Mouse (Mus musculus): ENCODE measurements around the gene Spo11. TPM values are rescaled to one million over a fixed set of nuclear protein-coding genes. Genes with fewer than 3 reads are reported as not detected.
A peak's percentile ranks its signal among the peaks of the same experiment; 100 is the strongest.

Gene Spo11
- total and polyA plus RNA-seq, 2 experiments from 2014 or later, result 0.96 to 1.0 TPM

DNA sequence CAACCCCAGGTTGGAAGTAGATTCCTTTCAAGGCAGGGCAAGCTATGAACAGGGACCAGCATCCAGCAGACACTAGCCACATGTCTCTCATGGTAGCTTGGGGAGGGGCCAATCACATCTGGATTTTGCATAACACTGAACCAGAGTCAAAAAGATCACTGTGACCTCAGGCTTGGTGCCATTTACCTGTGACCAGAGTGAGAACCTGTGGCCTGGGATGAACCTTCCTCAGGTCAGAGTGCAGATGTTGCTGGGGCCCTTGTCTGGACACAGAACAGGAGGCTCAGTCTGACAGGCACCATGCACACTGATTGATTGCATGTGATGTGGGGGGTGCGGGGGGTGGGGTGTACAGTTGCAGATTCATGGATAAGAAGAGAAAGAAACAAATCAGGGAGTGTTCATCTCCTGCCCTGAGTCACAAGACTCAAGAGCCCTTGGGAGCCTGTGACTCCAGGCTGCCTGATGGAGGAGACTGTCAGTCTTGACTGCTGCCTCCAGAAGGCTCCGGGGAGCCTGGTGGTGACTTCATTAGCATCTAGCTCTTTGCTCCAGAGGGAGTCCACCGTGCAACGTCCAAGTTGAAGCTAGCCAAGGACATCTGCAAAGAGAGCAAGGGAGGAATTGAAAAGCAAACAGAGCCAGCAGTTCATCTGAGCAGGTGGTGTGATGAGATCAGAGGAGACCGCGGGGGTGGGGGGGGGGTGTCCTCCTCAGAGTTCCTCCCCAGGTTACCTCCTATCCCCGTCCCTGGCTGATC lies 3.5 kb upstream of the Spo11 start:
- H3K27ac ChIP-seq, result no peak overlapping the region
- no peak for TF ChIP-seq CTCF (IDR thresholded peaks at IDR 0.05; ENCODE audit: low read depth)
- H3K27me3 ChIP-seq (ENCODE audit: insufficient read depth, low read length), result no peaks in the 10 kb centered on the region
- H3K4me1 ChIP-seq (ENCODE audit: insufficient read depth, low read length), result peaks cover 8% of the 10 kb centered on the region; the same call in 1 of the 2 replicates
- WGBS, result 19% methylated on average over 7 of the region's 7 CpGs
- no peaks in the 10 kb centered on the region for H3K36me3 ChIP-seq (ENCODE audit: insufficient read depth, low read length)
- H3K9ac ChIP-seq (replicated peaks; ENCODE audit: low read length), result no peak overlapping the region
- no peak for ATAC-seq
- no peaks in the 10 kb centered on the region for H3K9me3 ChIP-seq (ENCODE audit: low read length)
- DNase-seq (ENCODE audit: low spot score), result no peak
- no peak overlapping the region for H3K4me2 ChIP-seq (ENCODE audit: low read depth, low read length)
- H3K4me3 ChIP-seq (ENCODE audit: low read length), result no peak overlapping the region

DNA sequence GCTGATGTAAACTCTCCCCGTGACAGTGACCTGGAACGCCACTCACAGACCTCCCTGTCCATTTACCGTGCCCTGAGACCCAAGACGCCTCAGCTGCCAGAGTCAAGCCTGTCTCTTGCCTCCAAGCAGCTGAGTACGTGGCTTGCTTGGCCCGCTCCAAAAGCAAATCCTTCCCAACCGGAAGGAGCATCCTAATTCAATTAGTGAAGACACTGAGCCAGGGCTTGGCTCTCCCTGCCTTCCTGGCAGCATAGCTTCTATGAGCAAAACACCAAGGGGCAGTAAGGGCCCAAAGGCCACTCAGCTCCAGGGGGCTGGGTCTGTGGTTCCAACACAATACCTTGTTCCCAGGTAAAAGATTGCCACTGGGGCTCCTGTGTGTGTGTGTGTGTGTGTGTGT lies 2.8 kb upstream of the Spo11 start:
- DNase-seq (ENCODE audit: low spot score), result peak; percentile 62
- H3K9ac ChIP-seq (replicated peaks; ENCODE audit: low read length), result no peak overlapping the region
- no peaks in the 10 kb centered on the region for H3K9me3 ChIP-seq (ENCODE audit: low read length)
- no peak overlapping the region for H3K4me2 ChIP-seq (ENCODE audit: low read depth, low read length)
- 35% methylated on average over 7 of the region's 7 CpGs for WGBS
- no peak overlapping the region for H3K27ac ChIP-seq
- no peak for TF ChIP-seq CTCF (IDR thresholded peaks at IDR 0.05; ENCODE audit: low read depth)
- no peak overlapping the region for H3K4me3 ChIP-seq (ENCODE audit: low read length)
- peaks cover 8% of the 10 kb centered on the region; the same call in 1 of the 2 replicates for H3K4me1 ChIP-seq (ENCODE audit: insufficient read depth, low read length)
- no peak for ATAC-seq
- no peaks in the 10 kb centered on the region for H3K27me3 ChIP-seq (ENCODE audit: insufficient read depth, low read length)
- H3K36me3 ChIP-seq (ENCODE audit: insufficient read depth, low read length), result no peaks in the 10 kb centered on the region

DNA sequence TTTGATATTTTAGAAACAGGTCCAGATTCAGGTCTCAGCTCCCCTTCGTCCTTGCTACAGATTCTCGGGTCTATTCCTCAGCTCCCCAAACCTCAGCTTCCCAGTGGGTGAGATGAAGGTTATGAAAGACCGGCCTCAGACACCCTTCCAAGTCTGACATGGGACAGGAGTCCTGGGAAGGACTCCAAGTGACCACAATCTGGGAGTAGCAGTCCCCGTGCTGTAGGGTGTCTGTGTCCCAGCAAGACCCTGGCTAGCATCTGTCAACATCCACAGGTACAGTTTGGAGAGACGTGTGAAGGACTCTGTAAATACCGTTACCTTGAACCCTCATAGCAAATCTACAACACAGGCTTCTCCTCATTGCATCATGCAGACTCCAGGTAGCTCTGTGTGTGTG lies 2.3 kb upstream of the Spo11 start:
- no peaks in the 10 kb centered on the region for H3K36me3 ChIP-seq (ENCODE audit: insufficient read depth, low read length)
- DNase-seq (ENCODE audit: low spot score) (no peak), ATAC-seq (no peak)
- H3K4me3 ChIP-seq (ENCODE audit: low read length), result no peak overlapping the region
- H3K9me3 ChIP-seq (ENCODE audit: low read length), result no peaks in the 10 kb centered on the region
- no peak overlapping the region for H3K27ac ChIP-seq
- WGBS, result 84% methylated on average over 6 of the region's 6 CpGs
- TF ChIP-seq CTCF (IDR thresholded peaks at IDR 0.05; ENCODE audit: low read depth), result no peak
- no peak overlapping the region for H3K9ac ChIP-seq (replicated peaks; ENCODE audit: low read length)
- H3K4me1 ChIP-seq (ENCODE audit: insufficient read depth, low read length), result peaks cover 8% of the 10 kb centered on the region; the same call in 1 of the 2 replicates
- H3K4me2 ChIP-seq (ENCODE audit: low read depth, low read length), result no peak overlapping the region
- no peaks in the 10 kb centered on the region for H3K27me3 ChIP-seq (ENCODE audit: insufficient read depth, low read length)

DNA sequence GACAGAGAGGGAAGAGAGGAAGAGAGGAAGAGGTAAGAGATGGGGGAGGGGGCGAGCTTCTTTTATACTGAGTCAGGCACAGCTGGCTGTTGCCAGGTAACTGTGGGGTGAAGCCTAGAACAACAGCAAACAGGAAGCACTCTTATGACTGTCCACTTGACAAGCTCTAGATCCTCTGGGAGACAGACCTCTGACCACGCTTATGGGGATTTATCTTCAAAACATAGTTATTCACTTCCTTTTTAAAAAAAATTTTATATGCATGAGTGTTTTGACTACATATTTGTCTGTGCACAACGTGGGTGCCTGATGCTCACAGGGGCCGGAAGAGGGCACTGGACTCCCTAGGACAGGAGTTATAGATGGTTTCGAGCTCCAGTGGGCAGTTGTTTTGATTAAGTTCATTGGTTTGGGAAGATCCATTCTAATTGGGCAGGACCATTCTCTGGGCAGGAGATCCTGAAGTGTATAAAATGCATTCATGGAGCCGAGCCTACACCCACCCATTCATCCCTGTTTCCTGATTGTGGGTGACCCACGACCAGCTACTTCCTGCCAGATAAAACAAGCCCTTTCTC lies 750 bp upstream of the Spo11 start:
- Histone ChIP-seq H3K4me1 (ENCODE audit: insufficient read depth, low read length) (peaks cover 8% of the 10 kb centered on the region; the same call in 1 of the 2 replicates), H3K9ac (replicated peaks; ENCODE audit: low read length) (no peak overlapping the region), H3K27ac (no peak overlapping the region), H3K4me2 (ENCODE audit: low read depth, low read length) (peak overlapping the region; percentile 16; the same call in 1 of the 2 replicates), H3K4me3 (ENCODE audit: low read length) (no peak overlapping the region), H3K36me3 (ENCODE audit: insufficient read depth, low read length) (no peaks in the 10 kb centered on the region), H3K27me3 (ENCODE audit: insufficient read depth, low read length) (no peaks in the 10 kb centered on the region), H3K9me3 (ENCODE audit: low read length) (no peaks in the 10 kb centered on the region)
- 27% methylated on average over 7 of the region's 7 CpGs for WGBS
- ATAC-seq (no peak), DNase-seq (ENCODE audit: low spot score) (no peak)
- TF ChIP-seq CTCF (IDR thresholded peaks at IDR 0.05; ENCODE audit: low read depth), result no peak; the same call in 1 of the 2 replicates

DNA sequence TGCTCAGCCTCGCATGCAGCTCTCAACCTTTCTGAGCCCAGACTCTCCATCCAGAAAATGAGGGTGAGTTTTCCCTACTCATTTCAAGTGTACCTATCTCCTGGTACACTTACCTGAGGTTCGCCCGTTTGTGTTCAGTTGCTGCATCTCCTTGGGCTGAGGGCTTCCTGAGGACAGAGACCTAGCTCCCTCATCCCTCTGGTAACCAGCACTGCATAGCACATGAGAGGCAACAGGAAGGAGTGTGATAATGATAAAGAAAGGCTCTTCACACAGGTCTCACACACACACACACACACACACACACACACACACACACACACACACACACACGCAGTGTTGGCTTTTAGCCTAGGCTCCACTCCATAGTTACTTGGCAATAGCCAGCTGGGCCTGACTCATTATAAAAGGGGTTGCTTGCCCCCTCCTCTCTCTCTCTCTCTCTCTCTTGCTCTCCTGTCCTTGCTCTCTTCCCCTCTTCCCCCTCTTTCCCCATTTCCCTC lies 682 bp downstream of the Spo11 start:
- DNase-seq (ENCODE audit: low spot score) (peak; percentile 42), ATAC-seq (peak; percentile 66)
- WGBS, result 49% methylated on average over 4 of the region's 4 CpGs
- Histone ChIP-seq H3K4me1 (ENCODE audit: insufficient read depth, low read length) (peaks cover 8% of the 10 kb centered on the region; the same call in 1 of the 2 replicates), H3K4me2 (ENCODE audit: low read depth, low read length) (0 out of 2 replicates have a peak overlapping the region, but pooled peaks have one; percentile 16), H3K9ac (replicated peaks; ENCODE audit: low read length) (no peak overlapping the region), H3K36me3 (ENCODE audit: insufficient read depth, low read length) (no peaks in the 10 kb centered on the region), H3K4me3 (ENCODE audit: low read length) (no peak overlapping the region), H3K27me3 (ENCODE audit: insufficient read depth, low read length) (no peaks in the 10 kb centered on the region), H3K27ac (no peak overlapping the region), H3K9me3 (ENCODE audit: low read length) (no peaks in the 10 kb centered on the region)
- no peak for TF ChIP-seq CTCF (IDR thresholded peaks at IDR 0.05; ENCODE audit: low read depth)

DNA sequence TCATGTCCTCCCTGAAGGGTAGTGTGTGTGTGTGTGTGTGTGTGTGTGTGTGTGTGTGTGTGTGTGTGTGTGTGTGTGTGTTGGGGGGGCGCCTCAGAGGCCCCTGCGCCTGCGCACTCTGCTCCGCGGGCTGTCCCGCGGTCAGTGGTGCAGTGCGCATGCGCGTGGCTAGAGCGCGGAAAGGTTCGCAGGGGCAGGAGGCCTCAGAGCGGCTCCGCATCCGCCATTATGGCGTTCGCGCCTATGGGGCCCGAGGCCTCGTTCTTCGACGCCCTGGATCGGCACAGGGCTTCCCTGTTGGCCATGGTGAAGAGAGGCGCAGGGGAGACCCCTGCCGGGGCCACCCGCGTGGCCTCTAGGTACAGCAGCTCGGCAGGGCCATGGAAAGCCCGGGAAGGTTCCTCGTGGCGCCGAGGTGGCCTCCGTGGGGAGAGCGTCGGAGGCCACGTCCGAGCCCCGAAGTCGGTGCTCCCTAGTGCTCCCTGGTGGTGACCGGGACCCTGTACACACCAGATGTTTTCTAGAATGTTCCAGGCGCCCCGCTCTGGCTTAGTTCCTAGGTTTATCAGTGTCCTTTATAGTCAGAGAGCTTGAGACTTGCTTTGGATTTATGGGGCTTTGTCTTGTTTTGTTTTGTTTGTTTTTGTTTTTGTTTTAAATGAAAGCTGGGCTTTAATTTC lies 2.3 kb downstream of the Spo11 start:
- Histone ChIP-seq H3K9ac (replicated peaks; ENCODE audit: low read length) (no peak overlapping the region), H3K4me3 (ENCODE audit: low read length) (no peak overlapping the region), H3K27ac (no peak overlapping the region), H3K36me3 (ENCODE audit: insufficient read depth, low read length) (no peaks in the 10 kb centered on the region), H3K27me3 (ENCODE audit: insufficient read depth, low read length) (no peaks in the 10 kb centered on the region), H3K4me2 (ENCODE audit: low read depth, low read length) (no peak overlapping the region), H3K4me1 (ENCODE audit: insufficient read depth, low read length) (peaks cover 8% of the 10 kb centered on the region; the same call in 1 of the 2 replicates), H3K9me3 (ENCODE audit: low read length) (no peaks in the 10 kb centered on the region)
- DNase-seq (ENCODE audit: low spot score) (no peak), ATAC-seq (no peak)
- WGBS, result 94% methylated on average over 43 of the region's 43 CpGs
- TF ChIP-seq CTCF (IDR thresholded peaks at IDR 0.05; ENCODE audit: low read depth), result no peak
